Mouse (Mus musculus): ENCODE results near the gene Mief2. TPM values are rescaled to one million over a fixed set of nuclear protein-coding genes. Genes with fewer than 3 reads are reported as not detected.

Mief2 gene
- total RNA-seq, 2 experiments from 2014 or later: 29.9 to 30.5 TPM

- intact Hi-C loops (cut with DNase I): no loop called here
- DNase-seq: no peak
These were observed 12.4 kb upstream of the Mief2 start for GRCm38 (mm10) chr11:60715833-60716232.

GRCm38 (mm10) chr11:60719263-60719662 is 8.9 kb upstream of the Mief2 start:
- DNase-seq: no peak
- intact Hi-C loops (cut with DNase I): no loop called here

- peak; percentile 81 for DNase-seq
- intact Hi-C loops (cut with DNase I): no loop called here
These were observed 1.4 kb upstream of the Mief2 start, which contains the start of gene Flii for GRCm38 (mm10) chr11:60726601-60727391. TSS of gene Flii (minus strand) at chr11:60727263.

GRCm38 (mm10) chr11:60727392-60728140 is 632 bp upstream of the Mief2 start:
- DNase-seq: peak; percentile 30
- intact Hi-C loops (cut with DNase I): no loop called here

- intact Hi-C loops (cut with DNase I): no loop called here
- no peak for DNase-seq
These were observed 1.0 kb downstream of the Mief2 start for GRCm38 (mm10) chr11:60729217-60729641.

GRCm38 (mm10) chr11:60730169-60730568 is 2.0 kb downstream of the Mief2 start:
- intact Hi-C loops (cut with DNase I): no loop called here
- no peak for DNase-seq

GRCm38 (mm10) chr11:60731251-60731650 is 3.1 kb downstream of the Mief2 start:
- no peak for DNase-seq
- intact Hi-C loops (cut with DNase I): no loop called here

- intact Hi-C loops (cut with DNase I): no loop called here
- DNase-seq: no peak
These were observed 6.0 kb downstream of the Mief2 start for GRCm38 (mm10) chr11:60734206-60734605.

- DNase-seq: no peak
- intact Hi-C loops (cut with DNase I): no loop called here
These were observed 7.0 kb downstream of the Mief2 start for GRCm38 (mm10) chr11:60735191-60735590.

- intact Hi-C loops (cut with DNase I): no loop called here
- DNase-seq: no peak
These were observed 8.3 kb downstream of the Mief2 start for GRCm38 (mm10) chr11:60736491-60736890.

GRCm38 (mm10) chr11:60737450-60737849 is 9.3 kb downstream of the Mief2 start:
- no peak for DNase-seq
- intact Hi-C loops (cut with DNase I): no loop called here

- intact Hi-C loops (cut with DNase I): no loop called here
- no peak for DNase-seq
These were observed 12.1 kb downstream of the Mief2 start for GRCm38 (mm10) chr11:60740321-60740720.

GRCm38 (mm10) chr11:60755570-60755969 is 27.4 kb downstream of the Mief2 start:
- intact Hi-C loops (cut with DNase I): no loop called here
- DNase-seq: no peak

- intact Hi-C loops (cut with DNase I): no loop called here
- no peak for DNase-seq
These were observed 33.5 kb downstream of the Mief2 start for GRCm38 (mm10) chr11:60761681-60762080.

- intact Hi-C loops (cut with DNase I): no loop called here
These were observed 38.8 kb downstream of the Mief2 start for GRCm38 (mm10) chr11:60766969-60767368.

GRCm38 (mm10) chr11:60769322-60769721 is 41.1 kb downstream of the Mief2 start:
- intact Hi-C loops (cut with DNase I): no loop called here

More at GRCm38 (mm10) chr11:60766969-60767368, 38.8 kb downstream of the Mief2 start:
- no peak for DNase-seq

GRCm38 (mm10) chr11:60770776-60771175 is 42.6 kb downstream of the Mief2 start:
- intact Hi-C loops (cut with DNase I): no loop called here
- DNase-seq: no peak

More at GRCm38 (mm10) chr11:60769322-60769721, 41.1 kb downstream of the Mief2 start:
- no peak for DNase-seq

- intact Hi-C loops (cut with DNase I): no loop called here
- no peak for DNase-seq
These were observed 44.0 kb downstream of the Mief2 start for GRCm38 (mm10) chr11:60772161-60772560.

GRCm38 (mm10) chr11:60774158-60774689 is 46.0 kb downstream of the Mief2 start:
- DNase-seq: no peak

GRCm38 (mm10) chr11:60774841-60775240 is 46.6 kb downstream of the Mief2 start:
- DNase-seq: no peak
- intact Hi-C loops (cut with DNase I): no loop called here

More at GRCm38 (mm10) chr11:60774158-60774689, 46.0 kb downstream of the Mief2 start:
- intact Hi-C loops (cut with DNase I): no loop called here

- intact Hi-C loops (cut with DNase I): no loop called here
- DNase-seq: no peak
These were observed 47.4 kb downstream of the Mief2 start for GRCm38 (mm10) chr11:60775578-60775977.

All from left cerebral cortex, postnatal 4 days (tissue).